Mouse (Mus musculus): ENCODE data around the gene Cep95. TPM values are rescaled to one million over a fixed set of nuclear protein-coding genes. Genes with fewer than 3 reads are reported as not detected.
"Not testable (repeated sequence)": the region's sequence is repeated elsewhere in the genome, so short reads cannot be mapped to it uniquely, and the experiment has no call there.

Gene Cep95
- polyA plus RNA-seq, 1 experiment from 2014 or later = 19.4 TPM

DNA sequence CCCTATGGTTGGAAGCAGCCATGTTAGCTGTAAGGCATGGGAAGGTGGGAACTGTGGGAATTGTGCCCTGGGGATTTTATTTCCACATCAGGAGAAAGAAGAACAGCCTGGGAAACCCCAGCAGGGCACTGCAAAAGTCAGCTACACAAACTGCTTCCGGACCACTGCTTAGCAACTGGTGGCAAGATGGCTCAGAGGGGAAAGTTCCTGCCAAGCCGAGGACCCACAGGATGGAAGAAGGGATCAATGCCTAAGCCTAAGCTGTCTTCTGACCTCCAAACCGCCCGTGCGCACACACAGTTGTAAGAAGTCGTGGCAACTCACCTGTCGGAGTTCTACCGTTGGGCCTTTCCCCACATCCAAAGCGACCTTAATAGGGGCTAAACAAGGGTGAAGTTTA is 16.0 kb upstream of the Cep95 start:
- CTCF ChIA-PET = interaction anchor here (1.7 kb wide), 1 partner anchor 11 kb away, joined by 5 read pairs; no protein-coding TSS in a partner anchor
- DNase-seq (ENCODE audit: low read depth, low spot score) (no peak), ATAC-seq (no peak)
- POLR2A ChIA-PET = no interaction called here
- no peak for TF ChIP-seq CTCF (IDR thresholded peaks at IDR 0.05)
- in situ Hi-C loops (cut with MboI; ENCODE audit: low pct_unique_long_range_greater_than_20kb) = loop anchor here (25.0 kb wide), 1 partner anchor 261 kb away; no protein-coding TSS in a partner anchor
- H3K27me3 ChIP-seq = no peaks in the 10 kb centered on the region

DNA sequence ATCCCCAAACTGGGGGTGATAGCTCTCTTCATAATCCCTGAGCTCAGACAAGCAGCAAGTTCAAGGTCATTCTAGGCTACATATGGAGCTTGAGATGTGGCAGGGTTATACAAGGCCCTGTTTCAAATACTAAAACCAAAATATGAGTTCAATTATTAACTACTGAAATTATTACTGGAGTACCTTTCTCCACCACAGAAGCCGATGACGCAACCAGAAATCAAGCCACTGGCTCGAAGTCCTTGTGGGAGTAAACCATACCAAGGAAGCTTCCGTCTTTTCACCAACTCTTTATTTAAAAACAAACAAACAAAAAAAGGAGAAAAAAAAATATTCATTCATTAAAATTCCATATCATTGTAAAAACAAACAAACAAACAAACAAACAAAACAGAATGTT is 12.1 kb upstream of the Cep95 start:
- in situ Hi-C loops (cut with MboI; ENCODE audit: low pct_unique_long_range_greater_than_20kb) = no loop called here
- TF ChIP-seq CTCF (IDR thresholded peaks at IDR 0.05) = no peak
- CTCF ChIA-PET = interaction anchor here (1.0 kb wide), 1 partner anchor 34 kb away, joined by 3 read pairs; no protein-coding TSS in a partner anchor
- POLR2A ChIA-PET = interaction anchor here (1.5 to 2.0 kb wide), 2 partner anchors 10 to 12 kb away, joined by 5 read pairs; partner anchors contain the start of genes Cep95 and Ddx5
- no peak for ATAC-seq
- no peak for DNase-seq (ENCODE audit: low read depth, low spot score)
- H3K27me3 ChIP-seq = no peaks in the 10 kb centered on the region

- CTCF ChIA-PET = interaction anchor here (1.0 kb wide), 1 partner anchor 35 kb away, joined by 3 read pairs; no protein-coding TSS in a partner anchor
- TF ChIP-seq CTCF (IDR thresholded peaks at IDR 0.05) = no peak
Observed at GRCm38 (mm10) chr11:106777395-106777794, 11.7 kb upstream of the Cep95 start.

DNA sequence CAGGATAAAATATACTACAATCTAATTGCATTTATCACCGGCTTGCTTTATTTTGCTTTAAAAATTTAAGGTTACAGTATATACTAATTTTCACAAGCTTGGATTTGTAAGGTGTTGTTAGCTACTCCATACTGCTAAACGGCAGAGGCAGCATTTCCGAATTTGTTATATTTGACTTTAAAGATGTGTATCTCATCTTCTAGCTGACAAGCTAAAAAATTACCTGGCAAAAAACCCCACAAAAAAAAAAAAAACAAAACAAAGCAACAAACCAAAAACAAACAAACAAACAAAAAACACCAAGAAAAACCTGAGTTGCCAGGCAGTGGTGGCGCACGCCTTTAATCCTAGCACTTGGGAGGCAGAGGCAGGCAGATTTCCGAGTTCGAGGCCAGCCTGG is 10.9 kb upstream of the Cep95 start:
- no peaks in the 10 kb centered on the region for H3K27me3 ChIP-seq
- no peak for DNase-seq (ENCODE audit: low read depth, low spot score)
- no peak for ATAC-seq
- CTCF ChIA-PET = interaction anchor here (0.6 to 1.2 kb wide), 3 partner anchors 14 to 403 kb away, joined by 3 read pairs; no protein-coding TSS in a partner anchor
- POLR2A ChIA-PET = interaction anchor here (1.5 to 2.2 kb wide), 3 partner anchors 9 to 11 kb away, joined by 5 to 16 read pairs (median 5); partner anchors contain the start of genes Cep95 and Ddx5
- TF ChIP-seq CTCF (IDR thresholded peaks at IDR 0.05) = no peak
- in situ Hi-C loops (cut with MboI; ENCODE audit: low pct_unique_long_range_greater_than_20kb) = no loop called here

More at GRCm38 (mm10) chr11:106777395-106777794, 11.7 kb upstream of the Cep95 start:
- in situ Hi-C loops (cut with MboI; ENCODE audit: low pct_unique_long_range_greater_than_20kb) = no loop called here
- POLR2A ChIA-PET = interaction anchor here (1.5 to 2.0 kb wide), 2 partner anchors 10 to 11 kb away, joined by 5 read pairs; partner anchors contain the start of genes Cep95 and Ddx5
- ATAC-seq = no peak
- no peak for DNase-seq (ENCODE audit: low read depth, low spot score)
- H3K27me3 ChIP-seq = no peaks in the 10 kb centered on the region

DNA sequence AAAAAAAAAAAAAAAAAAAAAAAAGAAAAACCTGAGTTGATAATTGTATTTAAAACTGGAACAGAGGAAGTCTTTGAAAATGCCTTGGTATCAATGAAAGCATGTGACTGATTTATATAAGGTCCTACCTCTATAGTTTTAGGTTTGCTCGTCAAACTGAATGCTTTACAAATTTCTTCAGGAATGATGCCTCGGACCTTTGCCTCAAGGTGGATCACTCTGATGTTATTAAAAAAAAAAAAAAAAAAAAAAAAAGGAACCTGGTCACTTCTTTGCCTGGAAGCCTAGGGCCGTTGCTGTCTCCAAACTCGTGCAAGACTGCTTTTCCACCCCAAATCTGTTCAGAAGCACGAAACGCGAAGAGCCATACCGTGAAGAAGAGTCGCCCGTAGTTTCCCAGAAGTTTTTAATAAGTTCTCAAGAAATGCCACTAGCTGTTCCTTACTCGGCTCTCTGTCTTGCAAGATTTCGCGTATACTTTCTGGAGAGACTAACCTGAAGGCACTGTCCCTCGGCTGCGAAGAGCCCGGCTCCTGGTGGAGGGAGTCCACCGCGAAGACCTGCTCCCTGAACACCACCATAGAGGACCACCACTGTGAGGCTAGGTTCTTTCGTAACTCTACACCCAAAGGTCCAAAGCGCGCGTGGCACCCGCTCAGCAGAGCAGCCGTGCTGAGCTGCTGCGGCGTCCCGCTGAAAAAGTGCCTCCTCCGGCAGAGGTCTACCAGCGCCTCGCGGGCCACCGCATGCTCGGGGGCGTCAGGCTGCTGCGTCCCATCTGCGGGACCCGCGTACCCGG is 10.3 kb upstream of the Cep95 start:
- CTCF ChIA-PET = interaction anchor here (1.2 to 1.7 kb wide), 3 partner anchors 12 to 36 kb away, joined by 3 to 5 read pairs (median 4); no protein-coding TSS in a partner anchor
- in situ Hi-C loops (cut with MboI; ENCODE audit: low pct_unique_long_range_greater_than_20kb) = no loop called here
- POLR2A ChIA-PET = interaction anchor here (0.7 to 2.2 kb wide), 2 partner anchors 9 to 180 kb away, joined by 3 to 16 read pairs; partner anchors contain the start of genes Cep95 and Ddx5
- ATAC-seq (peak; percentile 49), DNase-seq (ENCODE audit: low read depth, low spot score) (no peak)
- no peak for TF ChIP-seq CTCF (IDR thresholded peaks at IDR 0.05)
- no peaks in the 10 kb centered on the region for H3K27me3 ChIP-seq

- no peaks in the 10 kb centered on the region for H3K27me3 ChIP-seq
- in situ Hi-C loops (cut with MboI; ENCODE audit: low pct_unique_long_range_greater_than_20kb) = no loop called here
- TF ChIP-seq CTCF (IDR thresholded peaks at IDR 0.05) = no peak
- CTCF ChIA-PET = interaction anchor here (1.4 to 1.7 kb wide), 2 partner anchors 11 to 37 kb away, joined by 4 to 5 read pairs; no protein-coding TSS in a partner anchor
- peak; percentile 63 for DNase-seq (ENCODE audit: low read depth, low spot score)
- ATAC-seq = peak; percentile 95
- POLR2A ChIA-PET = interaction anchor here (0.7 to 2.2 kb wide), 2 partner anchors 9 to 179 kb away, joined by 3 to 16 read pairs; partner anchors contain the start of genes Cep95 and Ddx5
Observed at GRCm38 (mm10) chr11:106779388-106780088, 9.5 kb upstream of the Cep95 start, which contains the start of gene Polg2. TSS of gene Polg2 (minus strand) at chr11:106779537.

- no peak for TF ChIP-seq CTCF (IDR thresholded peaks at IDR 0.05)
- ATAC-seq (peak; percentile 10), DNase-seq (ENCODE audit: low read depth, low spot score) (no peak)
- CTCF ChIA-PET = interaction anchor here (1.4 to 1.7 kb wide), 2 partner anchors 11 to 38 kb away, joined by 4 to 5 read pairs; no protein-coding TSS in a partner anchor
- POLR2A ChIA-PET = interaction anchor here (2.2 kb wide), 1 partner anchor 8 kb away, joined by 16 read pairs; the partner anchor contains the start of genes Cep95 and Ddx5
- in situ Hi-C loops (cut with MboI; ENCODE audit: low pct_unique_long_range_greater_than_20kb) = no loop called here
- no peaks in the 10 kb centered on the region for H3K27me3 ChIP-seq
Observed at GRCm38 (mm10) chr11:106780089-106780425, 9.0 kb upstream of the Cep95 start.

DNA sequence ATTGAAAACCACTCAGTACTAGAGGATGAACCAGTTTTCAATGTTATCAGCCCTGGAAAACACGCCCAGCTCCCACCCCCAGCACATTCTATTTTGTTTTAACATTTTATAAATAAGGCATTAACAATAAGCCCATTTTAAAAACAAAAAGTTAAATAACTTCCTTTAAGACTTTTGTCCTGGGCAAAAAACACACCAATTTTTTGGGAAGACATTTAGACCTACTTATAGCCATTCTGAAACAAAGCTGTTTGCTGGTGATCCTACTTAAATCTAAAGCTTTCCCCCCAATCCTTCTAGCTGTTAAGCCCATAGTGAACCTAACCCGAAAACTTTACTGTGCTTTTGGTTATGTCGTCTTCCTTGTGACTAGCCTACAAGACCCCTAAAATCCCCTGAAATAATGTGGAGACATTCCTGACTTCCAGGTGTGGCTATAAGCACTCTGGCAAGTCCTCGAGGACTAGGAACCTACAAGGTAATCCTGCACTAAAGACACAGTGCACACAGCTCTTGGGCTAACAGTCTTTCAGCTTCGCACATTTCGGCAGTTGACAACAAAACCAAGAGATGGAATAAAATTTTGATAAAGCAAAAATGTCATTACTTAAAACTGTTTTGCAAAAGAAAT is 8.3 kb upstream of the Cep95 start:
- H3K27me3 ChIP-seq = no peaks in the 10 kb centered on the region
- in situ Hi-C loops (cut with MboI; ENCODE audit: low pct_unique_long_range_greater_than_20kb) = no loop called here
- ATAC-seq (no peak), DNase-seq (ENCODE audit: low read depth, low spot score) (no peak)
- TF ChIP-seq CTCF (IDR thresholded peaks at IDR 0.05) = no peak
- ChIA-PET CTCF (interaction anchor here (1.7 kb wide), 1 partner anchor 10 kb away, joined by 4 read pairs; no protein-coding TSS in a partner anchor), POLR2A (interaction anchor here (2.2 kb wide), 1 partner anchor 7 kb away, joined by 16 read pairs; the partner anchor contains the start of genes Cep95 and Ddx5)

GRCm38 (mm10) chr11:106782271-106782670 is 6.8 kb upstream of the Cep95 start:
- DNase-seq (ENCODE audit: low read depth, low spot score); ATAC-seq; H3K27me3 ChIP-seq; POLR2A ChIA-PET; CTCF ChIA-PET; in situ Hi-C loops (cut with MboI; ENCODE audit: low pct_unique_long_range_greater_than_20kb): not testable (repeated sequence)
